Mouse (Mus musculus) activated CD4-positive, CD25-positive, alpha-beta regulatory T cell (primary cell): ENCODE data around the gene Ddx56. TPM values are rescaled to one million over a fixed set of nuclear protein-coding genes. Genes with fewer than 3 reads are reported as not detected.

Experiments used
- polyA plus RNA-seq, 2 experiments: library from polyadenylated mRNA; unstranded; fragments of 100-300 nt; shearing (Covaris generic); gene quantifications; one replicate each; pipeline ENCODE4 v1.2.1; 2017

Ddx56 gene
- 10 to 100 TPM; 58.0 to 82.9 TPM for polyA plus RNA-seq

DNA sequence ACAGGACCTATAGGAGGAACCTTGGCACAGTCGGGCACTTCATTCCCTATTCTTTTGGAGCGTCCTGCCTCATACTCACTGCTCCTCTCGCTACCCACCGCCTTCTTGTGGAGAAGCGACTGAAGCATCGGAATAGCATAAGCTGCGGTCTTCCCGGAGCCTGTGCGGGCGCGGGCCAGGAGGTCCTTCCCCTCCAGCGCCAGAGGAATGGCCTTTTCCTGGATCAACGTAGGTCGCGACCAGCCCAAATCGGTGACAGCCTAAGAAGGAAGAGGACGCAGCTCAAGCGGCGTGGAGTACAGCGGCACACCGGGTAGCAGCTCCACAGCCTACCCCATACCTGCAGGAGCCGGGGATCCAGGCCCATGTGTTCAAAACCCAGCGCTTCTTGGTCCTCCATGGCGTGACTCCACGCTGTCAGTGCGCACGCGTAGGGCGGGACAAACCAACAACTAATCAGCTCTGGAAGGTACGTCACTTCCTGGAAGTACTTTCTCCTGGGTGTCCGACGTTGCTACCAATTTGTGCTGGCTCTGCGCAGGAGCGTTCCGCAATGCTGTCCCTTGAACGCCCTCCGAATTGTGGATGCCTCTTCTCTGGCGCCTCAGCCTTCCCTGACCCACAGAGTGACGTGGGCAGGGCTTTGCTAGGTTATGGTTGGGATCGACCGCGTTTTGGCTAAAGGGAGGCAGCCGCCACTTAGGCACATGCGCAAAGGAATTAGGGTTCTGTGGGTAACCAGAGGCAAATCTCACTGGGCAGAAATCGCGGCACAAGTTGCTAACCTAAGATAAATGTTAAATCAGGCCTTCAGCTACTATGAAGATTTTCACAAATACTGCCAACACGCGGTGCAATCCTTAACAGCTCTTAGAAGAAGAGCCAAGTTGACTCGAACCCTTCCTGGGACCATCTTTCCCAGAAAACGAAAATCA lies at the start of gene Ddx56:
TSS of gene Ddx56 (minus strand) at position 453 of the 935 bp plus-strand sequence.

DNA sequence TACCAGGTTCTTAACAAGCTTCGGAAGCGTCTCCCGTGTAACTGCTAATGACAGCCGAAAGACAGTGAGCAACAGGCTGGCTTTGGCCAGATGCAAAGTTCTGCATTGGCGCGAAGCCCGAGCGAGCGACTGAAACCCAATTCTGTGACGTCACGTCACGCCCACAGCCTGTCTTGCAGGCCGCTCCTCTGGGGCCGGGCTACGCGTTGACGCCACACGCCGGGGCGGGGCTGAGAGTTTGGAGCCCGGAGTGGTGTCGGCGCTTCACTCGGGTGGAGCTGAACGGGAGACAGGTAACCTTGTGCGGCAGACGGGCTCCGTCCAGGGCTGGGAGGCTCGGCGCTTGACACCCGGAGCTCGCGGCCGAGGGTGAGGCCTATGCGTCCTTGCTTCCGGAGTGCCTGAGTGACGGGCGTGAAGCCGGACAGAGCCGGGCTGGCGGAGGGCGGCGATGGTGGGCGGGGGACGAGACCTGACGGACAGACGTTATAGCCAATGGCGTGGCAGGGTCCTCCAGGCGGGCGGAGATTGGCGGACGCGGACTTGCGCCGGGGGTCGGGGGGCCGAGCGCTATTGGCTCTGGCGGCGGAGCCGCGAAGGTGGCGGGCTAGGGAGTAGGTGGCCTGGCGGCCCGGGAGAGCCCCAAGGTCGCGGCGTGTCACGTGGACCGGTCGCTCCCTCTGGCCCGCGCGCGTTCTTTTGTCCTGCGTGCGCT lies 24.0 kb upstream of the Ddx56 start, which contains the start of gene Ogdh:
TSS of gene Ogdh (plus strand) at position 233 of the 715 bp plus-strand sequence.

DNA sequence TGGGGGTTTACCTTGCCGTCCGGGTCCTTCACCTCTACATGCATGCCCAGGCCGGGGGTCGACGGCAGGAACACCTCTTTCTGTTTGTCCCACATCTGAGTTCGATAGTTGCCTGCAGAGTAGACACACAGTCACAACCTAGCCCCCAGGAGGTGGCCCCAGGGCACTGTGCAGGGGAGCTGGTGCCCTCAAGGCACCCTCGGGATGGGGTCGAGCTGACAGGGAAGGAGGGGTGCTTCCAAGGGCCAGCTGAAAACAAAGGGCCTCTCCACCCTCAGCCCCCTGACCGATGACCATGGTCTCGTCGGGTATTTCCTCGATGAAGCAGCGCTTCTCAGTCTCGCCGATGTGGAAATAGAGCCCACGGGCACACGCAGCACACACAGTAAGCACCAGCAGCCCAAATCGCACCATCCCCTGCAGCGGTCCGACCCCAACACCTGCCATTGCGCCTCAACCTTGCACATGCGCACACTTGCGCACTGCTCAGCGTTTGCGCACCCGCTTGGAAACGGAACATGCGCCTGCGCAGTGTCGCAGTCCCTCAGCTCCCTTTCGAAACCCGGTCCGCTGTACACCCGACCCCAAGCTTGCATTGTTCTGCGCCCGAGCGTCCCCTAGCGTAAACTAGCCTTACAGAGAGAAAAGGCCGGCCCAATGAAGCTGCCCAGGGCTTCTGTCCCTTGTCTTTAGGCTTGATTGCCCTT lies 7.0 kb upstream of the Ddx56 start, which contains the start of gene Tmed4:
TSS of gene Tmed4 (minus strand) at position 484 of the 707 bp plus-strand sequence.

DNA sequence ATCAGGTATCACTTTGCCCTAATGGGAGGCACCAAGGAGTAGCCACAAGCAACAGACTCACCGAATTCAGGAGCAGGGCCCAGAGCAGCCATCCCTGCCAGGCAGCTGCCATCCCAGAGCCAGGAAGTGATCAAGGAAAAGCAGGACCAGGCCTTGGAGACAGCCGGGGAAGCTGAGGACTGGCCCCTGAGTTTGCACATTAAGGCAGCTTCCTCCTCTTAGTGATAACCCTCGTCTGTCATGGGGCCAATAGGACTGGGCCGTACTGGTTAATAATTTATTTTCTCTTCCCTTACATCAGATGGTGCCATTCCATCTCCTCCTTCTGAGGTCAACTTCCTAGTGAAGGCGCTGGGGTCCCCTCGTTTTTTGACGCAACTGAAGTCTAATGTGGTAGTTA lies 37.6 kb downstream of the Ddx56 start, which contains the start of gene Npc1l1:
TSS of gene Npc1l1 (minus strand) at position 132 of the 400 bp plus-strand sequence.

Other genes with a start within 250 kb of the Ddx56 start
- 1 to 10 TPM; 2.1 to 8.6 TPM for gene Camk2b, start 201.4 kb downstream of the Ddx56 start, polyA plus RNA-seq
- gene A730071L15Rik, start 67.7 kb downstream of the Ddx56 start, polyA plus RNA-seq: under 1 TPM in 1 of 2 experiments, not detected in 1; 0.23 TPM
- gene Nudcd3, start 67.4 kb downstream of the Ddx56 start, polyA plus RNA-seq: 10 to 100 TPM; 39.0 to 42.2 TPM
- gene Npc1l1, start 37.6 kb downstream of the Ddx56 start, polyA plus RNA-seq: under 1 TPM; 0.19 to 0.22 TPM
- gene Tmed4, start 7.1 kb upstream of the Ddx56 start, polyA plus RNA-seq: 10 to 100 TPM; 47.8 to 78.4 TPM
- gene Ogdh, start 23.9 kb upstream of the Ddx56 start, polyA plus RNA-seq: 100 to 1,000 TPM; 129 to 187 TPM
- gene Zmiz2, start 121.3 kb upstream of the Ddx56 start, polyA plus RNA-seq: 10 to 100 TPM; 62.6 to 95.1 TPM
- 1,000 to 10,000 TPM; 4,126 to 4,496 TPM for gene Ppia, start 147.7 kb upstream of the Ddx56 start, polyA plus RNA-seq
- 100 to 1,000 TPM; 241 to 279 TPM for gene H2afv, start 176.7 kb upstream of the Ddx56 start, polyA plus RNA-seq
- gene Purb, start 208.1 kb upstream of the Ddx56 start, polyA plus RNA-seq: 10 to 100 TPM; 23.5 to 23.7 TPM